Mouse (Mus musculus): ENCODE measurements around the gene Slc39a5. TPM values are rescaled to one million over a fixed set of nuclear protein-coding genes. Genes with fewer than 3 reads are reported as not detected.
A peak's percentile ranks its signal among the peaks of the same experiment; 100 is the strongest.

The Slc39a5 gene
- total RNA-seq, 2 experiments from 2014 or later: not detected

- peak in 1 of 2 experiments; percentile 45 for DNase-seq (ENCODE audit: extremely low spot score in 1 of 2, low spot score in 2 of 2)
- no peak for TF ChIP-seq CTCF (IDR thresholded peaks at IDR 0.05)
- intact Hi-C loops (cut with DNase I): loop anchor here (1.0 to 2.0 kb wide), 3 partner anchors 30 to 50 kb away; partner anchors contain the start of genes Coq10a and Smarcc2
- Histone ChIP-seq H3K4me3 (peak overlapping the region; percentile 86), H3K27ac (peak overlapping the region; percentile 95)
These were observed 7.8 kb upstream of the Slc39a5 start for GRCm38 (mm10) chr10:128408591-128409535.

GRCm38 (mm10) chr10:128403931-128404330 is 2.9 kb upstream of the Slc39a5 start:
- intact Hi-C loops (cut with DNase I): no loop called here

GRCm38 (mm10) chr10:128401638-128402037 is 609 bp upstream of the Slc39a5 start:
- intact Hi-C loops (cut with DNase I): no loop called here
- no peak for DNase-seq (ENCODE audit: extremely low spot score in 1 of 2, low spot score in 2 of 2)
- H3K27ac ChIP-seq: no peak overlapping the region
- TF ChIP-seq CTCF (IDR thresholded peaks at IDR 0.05): no peak
- no peak overlapping the region for H3K4me3 ChIP-seq

More at GRCm38 (mm10) chr10:128403931-128404330, 2.9 kb upstream of the Slc39a5 start:
- no peak overlapping the region for H3K27ac ChIP-seq
- H3K4me3 ChIP-seq: no peak overlapping the region
- no peak for DNase-seq (ENCODE audit: extremely low spot score in 1 of 2, low spot score in 2 of 2)
- no peak for TF ChIP-seq CTCF (IDR thresholded peaks at IDR 0.05)

- no peak for TF ChIP-seq CTCF (IDR thresholded peaks at IDR 0.05)
- Histone ChIP-seq H3K27ac (no peak overlapping the region), H3K4me3 (no peak overlapping the region)
- DNase-seq (ENCODE audit: extremely low spot score in 1 of 2, low spot score in 2 of 2): no peak
- intact Hi-C loops (cut with DNase I): no loop called here
These were observed 691 bp downstream of the Slc39a5 start for GRCm38 (mm10) chr10:128400338-128400737.

- intact Hi-C loops (cut with DNase I): no loop called here
- no peak for TF ChIP-seq CTCF (IDR thresholded peaks at IDR 0.05)
- Histone ChIP-seq H3K27ac (no peak overlapping the region), H3K4me3 (no peak overlapping the region)
- DNase-seq (ENCODE audit: extremely low spot score in 1 of 2, low spot score in 2 of 2): no peak
These were observed 3.6 kb downstream of the Slc39a5 start for GRCm38 (mm10) chr10:128397466-128397865.

- intact Hi-C loops (cut with DNase I): no loop called here
- no peak for DNase-seq (ENCODE audit: extremely low spot score in 1 of 2, low spot score in 2 of 2)
- Histone ChIP-seq H3K4me3 (no peak overlapping the region), H3K27ac (no peak overlapping the region)
- TF ChIP-seq CTCF (IDR thresholded peaks at IDR 0.05): no peak
These were observed 4.2 kb downstream of the Slc39a5 start for GRCm38 (mm10) chr10:128396716-128397264.

GRCm38 (mm10) chr10:128396017-128396673 is 4.9 kb downstream of the Slc39a5 start:
- no peak for TF ChIP-seq CTCF (IDR thresholded peaks at IDR 0.05)
- DNase-seq (ENCODE audit: extremely low spot score in 1 of 2, low spot score in 2 of 2): no peak
- Histone ChIP-seq H3K27ac (no peak overlapping the region), H3K4me3 (no peak overlapping the region)
- intact Hi-C loops (cut with DNase I): no loop called here

GRCm38 (mm10) chr10:128391850-128392249 is 9.2 kb downstream of the Slc39a5 start:
- no peak for TF ChIP-seq CTCF (IDR thresholded peaks at IDR 0.05)
- no peak for DNase-seq (ENCODE audit: extremely low spot score in 1 of 2, low spot score in 2 of 2)
- intact Hi-C loops (cut with DNase I): no loop called here

GRCm38 (mm10) chr10:128390366-128390765 is 10.7 kb downstream of the Slc39a5 start:
- TF ChIP-seq CTCF (IDR thresholded peaks at IDR 0.05): no peak
- intact Hi-C loops (cut with DNase I): no loop called here
- Histone ChIP-seq H3K27ac (no peak overlapping the region), H3K4me3 (no peak overlapping the region)
- DNase-seq (ENCODE audit: extremely low spot score in 1 of 2, low spot score in 2 of 2): no peak

More at GRCm38 (mm10) chr10:128391850-128392249, 9.2 kb downstream of the Slc39a5 start:
- Histone ChIP-seq H3K4me3 (no peak overlapping the region), H3K27ac (no peak overlapping the region)

- no peak overlapping the region for H3K27ac ChIP-seq
- intact Hi-C loops (cut with DNase I): no loop called here
- H3K4me3 ChIP-seq: no peak overlapping the region
- no peak for DNase-seq (ENCODE audit: extremely low spot score in 1 of 2, low spot score in 2 of 2)
- TF ChIP-seq CTCF (IDR thresholded peaks at IDR 0.05): no peak
These were observed 11.5 kb downstream of the Slc39a5 start for GRCm38 (mm10) chr10:128389570-128389969.

- Histone ChIP-seq H3K4me3 (no peak overlapping the region), H3K27ac (no peak overlapping the region)
- intact Hi-C loops (cut with DNase I): no loop called here
- no peak for DNase-seq (ENCODE audit: extremely low spot score in 1 of 2, low spot score in 2 of 2)
- no peak for TF ChIP-seq CTCF (IDR thresholded peaks at IDR 0.05)
These were observed 12.1 kb downstream of the Slc39a5 start for GRCm38 (mm10) chr10:128388941-128389340.

- H3K27ac ChIP-seq: no peak overlapping the region
- intact Hi-C loops (cut with DNase I): no loop called here
- DNase-seq (ENCODE audit: extremely low spot score in 1 of 2, low spot score in 2 of 2): no peak
- TF ChIP-seq CTCF (IDR thresholded peaks at IDR 0.05): no peak
- H3K4me3 ChIP-seq: no peak overlapping the region
These were observed 15.1 kb downstream of the Slc39a5 start for GRCm38 (mm10) chr10:128385902-128386301.
